Mouse (Mus musculus) adrenal gland, adult (tissue): ENCODE measurements around the gene Mob3b.
A peak's percentile ranks its signal among the peaks of the same experiment; 100 is the strongest.
"Not testable (repeated sequence)": the region's sequence is repeated elsewhere in the genome, so short reads cannot be mapped to it uniquely, and the experiment has no call there.

Experiments
- DNase-seq, 2 experiments: peaks; one replicate each; pipeline ENCODE4 v3.0.0; 2022 to 2023; ENCODE audit warnings: low spot score in 1 of 2; ENCODE audit not compliant: inconsistent age in 2 of 2

Mob3b gene

DNA sequence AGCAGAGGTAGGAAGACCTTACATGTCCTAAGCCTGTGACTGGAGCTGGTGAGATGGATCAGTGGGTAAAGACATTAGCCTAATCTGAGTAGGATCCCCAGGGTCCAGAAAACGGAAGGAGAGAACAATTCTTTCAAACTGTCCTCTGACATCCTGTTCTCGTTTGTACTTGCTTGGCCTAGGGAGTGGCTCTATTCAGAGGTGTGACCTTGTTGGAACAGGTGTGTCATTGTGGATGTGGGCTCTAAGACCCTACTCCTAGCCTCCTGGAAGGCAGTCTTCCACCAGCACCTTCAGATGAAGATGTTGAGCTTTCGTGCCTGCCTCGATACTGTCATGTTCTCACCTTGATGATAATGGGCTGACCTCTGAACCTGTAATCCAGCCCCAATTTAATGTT lies 251.1 kb downstream of the Mob3b start:
- DNase-seq = no peak

DNA sequence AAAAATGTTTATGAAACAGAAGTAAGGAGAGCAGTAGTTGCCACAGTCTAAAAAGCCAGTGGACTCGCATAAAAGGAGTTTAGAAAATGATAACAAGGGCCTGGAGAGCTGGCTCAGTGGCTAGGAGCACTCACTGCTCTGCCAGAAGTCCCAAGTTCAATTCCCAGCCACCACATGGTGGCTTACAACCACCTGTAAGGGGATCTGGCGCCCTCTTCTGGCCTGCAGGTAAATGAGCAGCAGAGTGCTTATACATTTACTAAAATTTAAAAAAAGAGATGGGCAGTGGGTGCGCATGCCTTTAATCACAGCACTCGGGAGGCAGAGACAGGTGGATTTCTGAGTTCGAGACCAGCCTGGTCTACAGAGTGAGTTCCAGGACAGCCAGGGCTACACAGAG lies 251.9 kb downstream of the Mob3b start:
- peak in 1 of 2 experiments; percentile 31 for DNase-seq

DNA sequence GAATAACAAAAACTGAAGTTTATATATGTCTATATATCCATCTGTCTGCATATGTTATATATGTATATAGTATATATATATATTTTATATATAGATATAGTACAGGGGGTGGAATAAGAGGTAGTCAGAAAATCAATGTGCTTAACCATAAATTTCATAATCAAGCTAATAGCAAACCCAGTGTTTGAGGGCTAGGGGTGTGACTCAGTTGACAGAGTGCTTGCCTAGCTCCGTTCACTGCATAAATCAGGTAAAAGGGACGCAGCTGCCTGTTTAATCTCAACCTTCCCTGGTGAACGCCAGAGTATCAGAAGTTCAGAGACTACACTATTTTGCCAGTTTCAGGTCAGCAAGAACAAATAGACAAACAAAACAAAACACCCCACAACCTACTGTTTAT lies 255.7 kb downstream of the Mob3b start:
- DNase-seq = not testable (repeated sequence)

DNA sequence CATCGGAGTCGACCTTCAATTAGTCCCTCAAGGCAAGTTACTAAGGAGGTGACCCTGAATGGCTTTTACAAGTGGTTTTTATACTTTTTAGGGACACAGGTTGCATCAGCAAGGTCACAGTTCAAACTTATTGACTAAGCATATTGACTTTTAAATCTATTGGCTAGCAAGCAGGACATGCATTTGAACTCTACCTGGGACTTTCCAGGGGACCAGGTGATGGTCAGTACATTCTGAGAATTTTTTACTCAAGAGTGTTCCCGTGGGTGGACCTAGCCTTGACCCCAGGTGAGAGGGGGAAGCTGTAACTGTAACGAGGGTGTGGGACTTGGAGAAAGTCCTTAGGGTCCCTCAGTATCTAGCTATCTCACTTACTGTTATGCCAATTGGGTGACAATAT lies 256.1 kb downstream of the Mob3b start:
- peak in 1 of 2 experiments; percentile 13 for DNase-seq

DNA sequence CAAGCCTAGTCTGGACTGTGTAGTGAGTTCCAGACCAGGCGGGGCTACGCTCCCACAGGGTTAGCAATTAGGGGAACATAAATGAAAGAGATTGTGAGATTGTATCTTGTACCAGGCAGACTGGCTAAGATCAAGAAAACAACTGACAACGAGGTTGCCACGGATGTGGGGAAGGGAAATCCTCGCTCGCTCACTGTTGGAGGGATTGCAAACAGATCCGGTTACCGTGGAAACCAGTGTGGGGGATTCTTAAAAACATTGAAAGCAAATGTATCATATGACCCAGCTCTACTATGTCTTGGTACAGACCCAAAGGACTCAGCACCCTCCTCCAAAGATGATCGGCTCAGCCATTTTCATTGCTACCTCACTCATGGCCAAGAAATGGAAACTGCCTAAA lies 257.1 kb downstream of the Mob3b start:
- peak in 1 of 2 experiments; percentile 19 for DNase-seq

DNA sequence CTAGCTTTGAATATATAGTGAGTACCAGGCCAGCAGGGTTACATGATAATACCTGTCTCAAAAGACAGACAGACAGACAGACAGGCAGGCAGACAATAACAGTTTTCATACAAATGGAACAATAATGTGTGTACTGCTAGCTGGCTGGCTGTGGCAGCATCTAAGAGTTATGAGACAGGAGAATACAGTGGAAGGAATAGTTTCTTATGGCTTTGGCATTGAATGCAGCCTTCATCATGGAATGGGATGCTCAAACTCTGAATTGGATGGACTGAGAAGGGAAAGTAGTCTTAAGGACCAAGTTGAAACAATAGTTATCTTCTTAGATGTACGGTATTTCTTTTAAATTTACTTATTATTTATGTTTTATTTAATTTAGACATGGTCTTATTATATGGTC lies 258.0 kb downstream of the Mob3b start:
- no peak for DNase-seq
